Mouse (Mus musculus) heart, postnatal 25 days (tissue): Measurements from ENCODE around the gene Skp1a. TPM values are rescaled to one million over a fixed set of nuclear protein-coding genes. Genes with fewer than 3 reads are reported as not detected.

ENCODE experiments used
- DNase-seq: peaks from one replicate; pipeline ENCODE4 v3.0.0; 2022; ENCODE audit warnings: low spot score
- intact Hi-C: fragments of 180-260 bp; cut with DNase I; formaldehyde crosslinking; loops from one replicate; pipeline ENCODE4 v1.15.1; 2025
- total RNA-seq, 2 experiments: library from RNA; stranded (reverse); gene quantifications; 2 replicates each; pipeline ENCODE4 v1.2.3; 2021

Skp1a gene
- total RNA-seq, 2 experiments from 2014 or later, result 236 to 255 TPM

DNA sequence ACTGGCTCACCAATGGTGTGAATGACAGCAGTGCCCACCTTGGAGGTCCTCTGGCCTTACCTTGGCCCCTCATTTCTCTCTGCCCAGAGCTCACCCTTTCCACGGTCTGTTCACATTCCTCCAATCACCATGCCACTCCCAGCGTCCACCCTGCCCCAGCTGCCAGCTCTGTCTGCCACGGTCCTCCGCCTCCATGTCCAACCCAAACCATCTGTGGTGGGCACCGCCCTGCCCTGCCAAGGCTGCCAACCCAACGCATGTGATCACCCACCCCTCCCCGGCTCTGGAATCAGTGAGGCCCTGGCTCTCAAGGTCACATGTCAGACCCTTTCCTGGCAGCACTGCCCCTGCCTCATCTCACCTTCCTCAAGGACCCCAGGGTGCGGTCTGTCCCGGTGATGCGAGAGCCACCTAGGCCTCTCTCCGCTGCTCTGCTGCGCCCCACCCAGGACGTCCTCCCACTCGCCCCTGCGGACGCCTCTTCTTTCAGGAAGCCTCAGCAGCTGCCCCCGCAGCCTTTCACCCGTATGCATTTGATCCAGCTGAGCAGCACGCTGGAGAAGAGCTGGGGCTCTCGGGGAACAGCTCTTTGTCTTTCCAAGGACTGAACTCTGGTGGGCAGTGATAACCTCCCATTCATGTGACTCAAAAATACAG is 42.8 kb downstream of the Skp1a start:
- no peak for DNase-seq
- intact Hi-C loops, result no loop called here

DNA sequence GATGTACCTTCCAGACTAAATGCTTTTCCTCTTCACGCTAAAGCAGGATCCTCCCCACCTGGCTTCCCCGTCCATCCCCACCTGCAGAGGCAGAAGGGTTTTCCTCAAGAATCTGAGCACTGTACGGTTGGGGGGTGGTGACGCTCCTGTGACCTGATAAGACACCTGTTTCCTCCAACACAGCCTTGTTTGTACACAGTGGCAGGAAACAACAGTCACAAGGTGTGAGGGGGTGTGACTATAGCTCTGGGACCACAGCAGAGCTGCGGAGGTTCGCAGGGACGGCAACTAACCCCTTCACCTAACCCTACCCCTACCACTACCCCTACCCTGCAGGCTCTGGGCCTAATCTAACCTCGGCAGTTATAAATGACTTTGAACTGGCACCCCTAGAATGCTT is 43.6 kb downstream of the Skp1a start:
- no peak for DNase-seq
- intact Hi-C loops, result no loop called here

DNA sequence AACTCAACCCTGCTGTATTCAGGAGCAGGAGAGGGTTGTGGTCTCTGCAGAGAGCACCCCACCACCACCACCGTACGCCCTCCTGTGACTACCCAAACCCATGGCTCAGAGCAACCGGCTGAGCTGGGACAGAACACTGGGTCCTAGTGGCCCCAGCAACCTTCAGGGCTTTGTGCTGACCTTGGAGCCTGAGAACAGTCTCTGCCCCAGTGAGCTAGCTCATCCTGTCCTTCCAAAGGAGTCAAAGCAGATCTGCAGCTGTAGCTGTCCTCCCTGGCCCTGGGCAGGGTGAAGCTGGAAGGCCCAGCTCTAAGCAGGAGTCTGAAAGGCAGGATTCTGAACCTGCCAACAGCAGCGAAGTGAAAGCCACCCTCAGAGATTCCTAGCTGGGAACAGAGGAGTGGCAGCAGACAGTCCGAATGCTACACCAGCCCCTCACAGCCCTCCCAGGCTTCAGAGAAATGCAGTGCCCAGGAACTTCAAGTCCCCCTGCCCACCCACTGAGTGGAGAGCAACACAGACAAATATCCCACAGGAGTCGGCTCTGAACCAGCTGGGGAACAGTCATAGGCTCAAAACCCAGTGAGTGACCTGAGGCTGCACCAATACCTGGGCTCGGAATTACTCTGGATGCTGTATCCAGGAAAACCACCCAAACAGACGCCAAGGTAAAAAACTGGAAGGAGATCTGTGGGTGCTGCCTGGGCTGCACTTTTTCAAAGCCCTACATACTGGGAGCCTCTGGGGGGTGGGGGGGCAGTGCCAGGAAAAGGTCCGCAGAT is 44.2 kb downstream of the Skp1a start:
- no peak for DNase-seq
- intact Hi-C loops, result no loop called here

DNA sequence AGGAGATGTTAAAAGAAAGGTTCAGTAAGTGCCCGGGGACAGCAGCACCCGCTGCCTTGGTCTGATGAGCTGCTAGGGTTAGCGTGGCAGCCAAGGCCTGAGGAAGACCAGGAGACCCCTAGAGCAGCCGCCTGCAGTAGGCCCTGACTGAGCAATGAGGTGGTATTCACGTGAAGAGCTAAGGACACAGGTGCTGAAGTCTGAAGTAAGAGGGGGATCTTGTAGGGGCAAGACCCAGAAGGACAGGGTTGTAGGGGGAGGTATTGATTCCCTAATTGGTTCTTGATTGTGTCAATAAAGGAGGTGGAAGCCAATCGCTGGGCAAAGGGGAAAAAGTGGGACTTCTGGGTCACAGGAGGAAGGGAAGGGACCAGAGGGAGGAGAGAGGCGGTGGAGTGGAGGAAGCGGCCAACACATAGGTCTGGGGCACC is 45.2 kb downstream of the Skp1a start:
- intact Hi-C loops, result no loop called here
- DNase-seq, result no peak

DNA sequence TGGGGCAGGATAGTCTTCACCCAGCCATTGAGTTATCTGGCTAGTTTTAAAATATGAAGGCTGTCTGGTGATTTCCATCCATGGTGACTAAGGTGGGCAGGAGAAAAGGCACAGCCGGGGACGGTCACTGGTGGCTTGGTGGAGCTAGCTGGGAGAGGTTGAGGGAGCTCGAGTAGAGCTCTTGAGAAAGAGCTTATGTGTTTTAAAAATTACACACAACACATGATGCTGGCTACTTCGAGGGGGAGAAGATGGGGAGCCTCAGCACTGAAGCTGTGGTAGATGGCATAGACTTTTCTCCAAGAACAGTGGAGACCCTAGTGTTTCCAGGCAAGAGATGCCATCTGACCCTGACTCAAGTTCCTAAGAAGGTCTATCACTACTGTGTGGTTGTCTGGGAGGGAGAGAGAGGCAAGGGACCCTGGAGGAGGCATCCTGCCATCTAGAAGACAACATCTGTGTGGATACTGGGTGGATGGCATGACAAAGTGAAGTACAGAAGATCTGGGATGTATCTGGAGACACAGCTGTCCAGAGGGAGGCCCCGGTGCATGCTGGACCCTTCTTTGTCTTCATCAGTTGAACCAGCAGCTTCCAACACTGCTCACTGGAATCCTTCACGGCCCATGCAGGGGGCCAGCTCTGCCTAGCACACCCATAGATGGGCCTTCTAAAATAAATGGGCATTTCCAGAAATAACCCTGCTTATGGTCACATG is 45.8 kb downstream of the Skp1a start:
- no peak for DNase-seq
- intact Hi-C loops, result no loop called here

GRCm38 (mm10) chr11:52278164-52278563 is 46.4 kb downstream of the Skp1a start:
- intact Hi-C loops, result no loop called here
- DNase-seq, result no peak

DNA sequence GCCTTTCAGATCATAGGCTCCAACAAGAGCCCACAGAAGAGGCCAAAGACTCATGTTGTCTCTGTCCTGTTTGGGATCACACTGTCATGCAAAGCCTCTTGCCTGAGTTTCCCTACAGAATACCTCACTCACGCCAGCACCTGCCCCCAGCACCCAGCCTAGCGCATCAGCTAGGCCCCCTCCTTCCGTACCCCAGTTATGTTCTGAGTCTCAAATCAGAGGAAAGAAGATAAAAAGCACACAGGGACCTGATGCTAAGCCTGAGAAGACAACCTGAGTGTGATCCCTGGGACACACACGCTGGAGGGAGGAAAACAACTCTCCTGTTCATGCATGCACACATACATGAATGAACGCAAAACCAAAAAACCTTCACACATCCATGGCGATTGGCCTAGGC is 47.2 kb downstream of the Skp1a start:
- no peak for DNase-seq
- intact Hi-C loops, result no loop called here

DNA sequence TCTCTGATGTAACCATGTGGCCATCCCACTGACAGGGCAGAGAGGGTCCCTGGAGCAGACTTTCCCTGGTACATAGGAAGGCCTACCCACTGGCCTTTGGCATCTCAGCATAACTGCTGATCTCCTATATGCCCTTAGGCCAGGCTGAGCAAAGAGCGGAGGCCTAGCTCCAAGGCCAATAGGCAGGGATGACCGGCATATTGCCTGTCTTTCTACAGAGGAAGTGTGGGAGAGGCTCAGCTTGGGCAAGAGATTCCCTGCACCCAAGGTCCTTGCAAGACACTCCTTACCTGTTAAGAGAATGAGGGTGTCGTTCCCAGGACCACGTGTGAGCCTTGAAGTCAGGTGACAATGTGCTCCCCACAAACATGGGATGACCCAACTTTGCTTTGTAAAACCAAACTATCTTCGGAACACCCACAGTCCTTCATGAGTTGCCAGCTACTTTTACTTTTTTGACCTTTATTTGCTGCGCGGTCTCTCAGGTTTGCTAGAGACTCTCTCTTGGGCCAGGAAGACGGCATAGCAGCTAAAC is 47.9 kb downstream of the Skp1a start:
- DNase-seq, result no peak
- intact Hi-C loops, result no loop called here

DNA sequence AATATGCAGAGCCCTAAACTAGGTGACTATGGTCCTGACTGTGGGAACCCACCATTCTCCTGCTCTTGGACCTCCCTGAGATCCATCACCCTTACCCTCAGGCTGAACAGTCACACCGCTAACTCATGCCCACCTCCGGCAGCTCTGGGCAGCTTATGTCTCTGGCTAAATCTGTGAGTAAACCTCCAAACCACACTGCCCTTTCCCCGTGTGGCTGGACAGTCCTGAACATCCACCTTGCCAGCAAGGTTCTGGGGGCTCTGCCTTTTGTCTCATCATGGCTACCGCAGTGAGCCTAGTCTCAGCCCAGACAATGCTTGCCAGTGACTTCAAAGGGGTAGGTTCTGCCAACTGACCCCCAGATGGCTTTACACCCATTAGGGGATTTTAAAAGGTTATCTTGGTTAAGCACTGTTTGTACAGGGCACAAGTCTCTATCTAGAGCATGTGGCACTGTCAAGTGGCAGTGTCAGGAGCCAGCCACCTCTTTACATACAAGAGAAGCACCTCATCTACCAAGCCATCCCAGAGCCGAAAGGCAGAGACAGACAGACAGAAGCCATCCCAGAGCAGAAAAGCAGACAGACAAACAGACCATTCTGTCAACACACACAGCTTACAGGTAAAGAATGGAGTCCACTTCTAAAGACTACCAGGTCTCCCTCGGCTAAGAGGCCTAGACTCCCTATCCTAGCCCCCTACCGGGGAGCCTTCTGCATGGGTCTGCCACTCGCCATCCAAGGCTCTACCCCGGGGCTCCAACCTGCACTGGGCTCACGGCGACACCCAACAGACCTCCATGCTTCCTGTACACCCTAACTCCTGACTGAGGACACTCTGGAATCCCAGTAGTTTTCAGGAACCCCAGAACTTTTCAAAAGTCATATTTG is 49.0 kb downstream of the Skp1a start:
- intact Hi-C loops, result no loop called here
- DNase-seq, result no peak

DNA sequence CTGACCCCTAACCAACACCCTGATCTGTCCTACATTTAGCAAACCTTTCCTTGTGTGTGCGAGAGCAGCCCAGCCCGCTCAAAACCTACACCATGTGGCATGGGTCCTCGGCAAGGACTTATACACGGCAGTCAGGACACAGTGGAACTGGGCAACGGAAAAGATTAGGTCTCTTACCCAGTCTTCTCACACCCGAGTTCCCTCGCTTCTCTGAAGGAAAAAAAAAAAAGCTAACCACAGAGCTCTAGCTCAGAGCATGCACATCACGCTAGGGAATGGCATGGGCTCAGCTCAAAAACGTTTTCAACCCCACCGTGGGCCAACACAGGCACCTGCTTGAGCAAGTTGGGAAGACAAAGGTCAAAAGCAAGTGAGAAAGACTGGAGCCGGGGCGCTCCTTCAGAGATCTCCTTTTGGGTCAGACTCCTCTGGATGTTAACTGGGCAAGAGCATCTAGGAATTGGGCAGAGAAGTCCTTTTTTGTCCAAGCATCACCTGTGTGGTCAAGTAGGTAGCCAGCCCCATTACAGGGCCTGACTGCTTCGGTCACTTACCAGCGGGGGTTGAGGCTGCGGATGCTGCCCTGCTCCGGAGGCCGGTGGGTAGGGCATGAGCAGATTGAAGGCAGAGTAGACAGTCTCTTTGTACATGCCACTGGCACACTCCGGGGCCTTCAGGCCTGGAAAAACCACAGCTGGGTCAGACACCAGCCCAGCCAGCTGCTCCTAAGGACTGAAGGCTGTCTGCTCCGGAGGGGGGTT is 50.0 kb downstream of the Skp1a start:
- no peak for DNase-seq
- intact Hi-C loops, result no loop called here

- no peak for DNase-seq
- intact Hi-C loops, result no loop called here
Measured at GRCm38 (mm10) chr11:52282420-52282773, 50.6 kb downstream of the Skp1a start.

DNA sequence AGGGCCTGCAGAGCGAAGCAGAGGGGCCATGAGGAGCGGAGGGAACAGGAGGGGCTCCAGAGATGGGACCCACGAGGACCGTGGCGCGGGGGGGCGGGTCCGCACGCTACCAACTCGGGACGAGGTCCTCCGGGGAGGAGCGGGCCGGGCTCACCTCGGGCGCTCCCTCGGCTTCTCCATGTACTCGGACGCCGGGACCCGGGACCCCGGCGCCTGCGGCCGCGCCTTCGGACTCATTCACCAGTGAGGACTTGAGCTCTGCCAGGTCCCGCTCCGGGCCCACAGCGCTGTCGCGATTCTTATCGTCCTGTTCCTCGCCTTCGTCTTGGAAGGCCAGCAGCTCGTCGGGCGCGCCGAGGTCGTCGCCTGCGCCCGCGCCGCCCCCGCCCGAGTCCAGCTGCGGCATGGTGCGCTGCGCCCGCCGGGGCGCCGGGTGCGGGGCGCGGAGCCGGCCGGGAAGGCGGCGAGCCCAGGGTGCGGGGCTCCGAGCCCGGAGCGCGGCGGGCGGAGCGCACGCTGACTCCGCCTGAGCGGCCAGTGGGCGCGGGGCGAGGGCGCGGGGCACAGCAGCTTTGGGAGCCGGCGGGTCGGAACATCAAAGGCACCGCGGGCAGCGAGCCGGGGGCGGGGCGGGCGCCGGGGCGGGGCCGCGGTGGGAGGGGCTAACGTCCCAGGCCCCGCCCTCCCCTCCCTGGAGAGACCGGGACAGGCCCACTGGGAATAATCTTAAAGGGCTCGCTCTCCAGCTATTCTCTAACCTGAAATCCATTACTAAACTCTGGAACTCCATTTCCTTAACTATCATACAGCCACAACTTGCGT is 51.2 kb downstream of the Skp1a start, which contains the start of gene Tcf7:
Tcf7 (minus strand) TSS at position 241 of the 822 bp plus-strand sequence.
- intact Hi-C loops, result no loop called here
- no peak for DNase-seq

GRCm38 (mm10) chr11:52283596-52284571 is 52.1 kb downstream of the Skp1a start:
- DNase-seq, result peak; percentile 43
- intact Hi-C loops, result no loop called here

DNA sequence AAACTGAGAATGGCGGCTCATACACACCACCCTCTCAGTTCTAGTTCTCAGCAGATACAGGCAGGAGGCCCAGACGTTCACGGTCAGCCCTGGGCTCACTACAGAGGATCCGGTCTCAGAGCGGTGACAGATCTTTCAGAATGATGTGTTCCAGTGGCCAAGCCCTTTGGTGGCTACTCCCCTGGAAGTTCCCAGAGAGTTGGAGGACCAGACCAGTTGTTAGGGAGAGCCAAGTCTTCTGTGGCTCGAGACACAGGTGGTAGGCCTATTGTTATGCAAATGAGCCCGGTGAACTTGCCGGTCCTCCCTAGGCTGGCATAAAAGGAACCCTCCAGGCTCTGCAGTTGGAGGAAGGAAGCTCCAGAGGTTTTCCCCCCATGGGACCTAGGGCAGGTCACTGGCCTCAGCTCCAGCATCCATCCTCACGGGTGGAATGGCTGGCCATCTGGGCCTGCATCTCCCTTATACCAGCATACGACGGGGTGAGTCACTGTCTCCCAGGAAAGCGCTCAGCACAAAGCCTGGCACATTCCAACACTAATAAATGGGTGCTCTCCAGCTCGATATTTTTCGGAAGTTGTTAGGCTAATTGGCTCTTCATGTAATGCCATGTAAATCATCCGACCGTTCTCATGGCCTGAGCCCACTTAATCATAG is 54.6 kb downstream of the Skp1a start:
- intact Hi-C loops, result loop anchor here (2.0 kb wide), 1 partner anchor 16 kb away; no protein-coding TSS in a partner anchor
- DNase-seq, result no peak

- DNase-seq, result no peak
- intact Hi-C loops, result loop anchor here (2.0 kb wide), 1 partner anchor 16 kb away; no protein-coding TSS in a partner anchor
Measured at GRCm38 (mm10) chr11:52286958-52287305, 55.1 kb downstream of the Skp1a start.

DNA sequence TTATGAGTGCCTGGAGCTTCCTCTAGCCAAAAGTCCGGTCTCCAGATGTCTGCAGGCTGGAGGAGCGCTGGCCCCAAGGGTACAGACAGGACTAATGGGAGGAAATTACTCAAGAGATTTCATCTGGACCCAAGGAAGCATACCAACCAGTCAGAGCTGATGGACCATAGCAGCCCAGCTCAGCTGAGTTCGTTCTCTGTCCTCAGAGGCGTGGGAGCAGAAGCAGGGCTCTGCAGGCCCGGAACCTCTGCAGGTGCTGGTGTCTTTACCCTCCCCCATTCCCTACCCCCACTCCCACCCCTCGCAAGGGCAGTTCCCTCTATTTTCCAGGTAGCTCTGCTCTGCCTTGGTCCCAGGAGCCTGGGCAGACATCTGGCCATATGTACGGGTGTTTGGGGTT is 60.6 kb downstream of the Skp1a start:
- intact Hi-C loops, result no loop called here
- no peak for DNase-seq

DNA sequence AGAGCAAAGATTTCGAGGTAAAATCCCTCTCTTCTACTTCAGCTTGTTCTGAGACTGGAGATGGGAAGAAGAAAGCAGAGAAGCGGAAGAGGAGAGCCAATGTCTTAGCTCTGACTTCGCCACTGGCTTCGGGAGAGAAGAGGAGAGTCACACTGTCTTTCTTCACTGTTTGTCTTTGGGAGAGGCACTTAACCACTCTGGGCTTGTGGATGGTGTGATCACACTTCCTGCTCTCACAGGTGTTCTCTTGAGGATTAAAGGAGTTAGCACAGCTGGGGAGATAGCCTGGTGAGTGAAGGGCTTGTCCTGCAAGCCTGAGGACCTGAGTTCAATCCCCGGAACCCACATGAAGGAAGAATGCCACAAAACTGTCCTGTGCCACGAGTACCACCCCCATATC is 61.1 kb downstream of the Skp1a start:
- no peak for DNase-seq
- intact Hi-C loops, result no loop called here
